In the genomic region with DNA sequence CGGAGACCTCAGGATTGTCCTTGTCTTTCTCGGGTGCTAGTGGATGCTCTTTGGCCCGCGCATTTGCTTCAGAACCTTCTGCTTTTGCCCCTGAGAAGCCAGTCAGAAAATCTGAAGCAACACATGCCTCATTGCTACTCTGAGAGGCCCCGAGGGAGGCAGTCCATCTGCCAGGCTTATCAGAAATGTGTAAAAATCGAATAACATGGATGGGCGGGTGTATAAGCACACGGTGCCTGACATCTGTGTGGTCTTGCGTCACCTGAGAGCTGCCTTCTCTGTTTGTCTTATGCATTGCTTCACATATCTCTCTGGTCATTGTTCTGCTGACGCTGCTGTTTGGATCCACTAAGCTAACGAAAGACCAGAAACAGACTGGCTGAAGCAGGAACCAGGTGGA, we compare ENCODE assay signal across 12 mouse cellular contexts. TPM values are rescaled to one million over a fixed set of nuclear protein-coding genes. Genes with fewer than 3 reads are reported as not detected.
DNase-seq lines count a peak whose midpoint lies in the region; ATAC-seq lines count a peak whose summit lies in the region.
"Had no signal": no experiment of that assay in that cellular context is flagged by ENCODE, and none has a peak within 500 bp of the region (broad histone marks: within the 10 kb centered on the region; RNA-seq: fewer than 3 reads in every experiment).

No protein-coding gene starts in this region.

- H3K4me1 ChIP-seq in embryonic facial prominence, embryonic 14.5 days (ENCODE audit: control insufficient read depth, insufficient read depth, low read length) = no peaks in the 10 kb centered on the region
- H3K4me1 ChIP-seq in embryonic facial prominence, embryonic 10.5 days = no peaks in the 10 kb centered on the region
- no peaks in the 10 kb centered on the region for H3K4me1 ChIP-seq in midbrain, embryonic 13.5 days (replicated peaks)
- H3K4me1 ChIP-seq in midbrain, embryonic 10.5 days = no peaks in the 10 kb centered on the region
- H3K4me1 ChIP-seq in liver, embryonic 16.5 days (ENCODE audit: control insufficient read depth, low read depth, low read length) = peaks cover 16% of the 10 kb centered on the region
- H3K4me1 ChIP-seq: limb, embryonic 12.5 days had no signal

- no peak overlapping the region for H3K4me2 ChIP-seq in embryonic facial prominence, embryonic 14.5 days (ENCODE audit: low read depth, low read length)
- H3K4me2 ChIP-seq in midbrain, embryonic 13.5 days (replicated peaks) = no peak overlapping the region
- peak overlapping the region; percentile 8; the same call in 1 of the 2 replicates for H3K4me2 ChIP-seq in liver, embryonic 16.5 days (ENCODE audit: low read depth, low read length)
- H3K4me2 ChIP-seq: limb, embryonic 12.5 days had no signal

- DNase-seq in embryonic facial prominence, embryonic 14.5 days (ENCODE audit: low spot score) = peak; percentile 24
- DNase-seq in embryonic facial prominence, embryonic 10.5 days (ENCODE audit: low spot score) = no peak
- DNase-seq in midbrain, embryonic 10.5 days (ENCODE audit: low spot score) = no peak
- peak; percentile 56 for DNase-seq in yolk sac, embryonic 10.5 days (ENCODE audit: low spot score)
- no peak for DNase-seq in thymus, postnatal 14 days
- DNase-seq: adrenal gland, postnatal 36 days; heart, postnatal 36 days had no signal

- no peak overlapping the region for H3K4me3 ChIP-seq in embryonic facial prominence, embryonic 14.5 days (ENCODE audit: low read depth, low read length)
- no peak overlapping the region for H3K4me3 ChIP-seq in embryonic facial prominence, embryonic 10.5 days
- H3K4me3 ChIP-seq in midbrain, embryonic 13.5 days (replicated peaks) = no peak overlapping the region
- no peak overlapping the region for H3K4me3 ChIP-seq in midbrain, embryonic 10.5 days
- no peak overlapping the region for H3K4me3 ChIP-seq in liver, embryonic 16.5 days (ENCODE audit: low read depth, low read length)
- H3K4me3 ChIP-seq: erythroblast, embryonic 14.5 days; limb, embryonic 12.5 days had no signal

- no peaks in the 10 kb centered on the region for H3K9me3 ChIP-seq in embryonic facial prominence, embryonic 14.5 days (ENCODE audit: control insufficient read depth, low read length)
- no peaks in the 10 kb centered on the region for H3K9me3 ChIP-seq in embryonic facial prominence, embryonic 10.5 days
- H3K9me3 ChIP-seq in midbrain, embryonic 13.5 days = no peaks in the 10 kb centered on the region
- no peaks in the 10 kb centered on the region for H3K9me3 ChIP-seq in midbrain, embryonic 10.5 days (replicated peaks)
- H3K9me3 ChIP-seq in liver, embryonic 16.5 days (replicated peaks; ENCODE audit: control insufficient read depth, low read length) = no peaks in the 10 kb centered on the region
- H3K9me3 ChIP-seq: limb, embryonic 12.5 days had no signal

- 75% methylated on average over 11 of the region's 11 CpGs for WGBS in embryonic facial prominence, embryonic 14.5 days
- WGBS in embryonic facial prominence, embryonic 10.5 days = 86% methylated on average over 11 of the region's 11 CpGs
- 79% methylated on average over 11 of the region's 11 CpGs for WGBS in midbrain, embryonic 13.5 days
- WGBS in midbrain, embryonic 10.5 days = 92% methylated on average over 11 of the region's 11 CpGs
- 47% methylated on average over 11 of the region's 11 CpGs for WGBS in liver, embryonic 16.5 days (ENCODE audit: insufficient replicate concordance)

- no peaks in the 10 kb centered on the region for H3K36me3 ChIP-seq in embryonic facial prominence, embryonic 14.5 days (ENCODE audit: control insufficient read depth, insufficient read depth, low read length)
- no peaks in the 10 kb centered on the region for H3K36me3 ChIP-seq in embryonic facial prominence, embryonic 10.5 days (replicated peaks)
- no peaks in the 10 kb centered on the region for H3K36me3 ChIP-seq in midbrain, embryonic 13.5 days
- H3K36me3 ChIP-seq in midbrain, embryonic 10.5 days = no peaks in the 10 kb centered on the region
- no peaks in the 10 kb centered on the region for H3K36me3 ChIP-seq in liver, embryonic 16.5 days (ENCODE audit: control insufficient read depth, insufficient read depth)
- H3K36me3 ChIP-seq: limb, embryonic 12.5 days had no signal

- H3K27me3 ChIP-seq in embryonic facial prominence, embryonic 14.5 days (replicated peaks; ENCODE audit: control insufficient read depth, insufficient read depth, low read length) = no peaks in the 10 kb centered on the region
- no peaks in the 10 kb centered on the region for H3K27me3 ChIP-seq in embryonic facial prominence, embryonic 10.5 days (replicated peaks; ENCODE audit: low read depth, poor library complexity, severe bottlenecking)
- H3K27me3 ChIP-seq in midbrain, embryonic 13.5 days = no peaks in the 10 kb centered on the region
- no peaks in the 10 kb centered on the region for H3K27me3 ChIP-seq in midbrain, embryonic 10.5 days (ENCODE audit: low read depth, poor library complexity, severe bottlenecking)
- no peaks in the 10 kb centered on the region for H3K27me3 ChIP-seq in liver, embryonic 16.5 days (ENCODE audit: control insufficient read depth, insufficient read depth, low read depth, low read length)
- H3K27me3 ChIP-seq: limb, embryonic 12.5 days had no signal

- ATAC-seq in embryonic facial prominence, embryonic 14.5 days (ENCODE audit: low read depth) = 0 out of 2 replicates have a peak, but pooled peaks have one; percentile 22
- ATAC-seq in midbrain, embryonic 13.5 days = 0 out of 2 replicates have a peak, but pooled peaks have one; percentile 9
- ATAC-seq in liver, embryonic 16.5 days (ENCODE audit: low read depth) = peak; percentile 76
- ATAC-seq in activated CD4-positive, CD25-positive, alpha-beta regulatory T cell, adult 4 months = no peak

- no peak overlapping the region for H3K9ac ChIP-seq in embryonic facial prominence, embryonic 14.5 days (ENCODE audit: low read depth, low read length)
- no peak overlapping the region for H3K9ac ChIP-seq in midbrain, embryonic 13.5 days (replicated peaks)
- no peak overlapping the region for H3K9ac ChIP-seq in liver, embryonic 16.5 days (ENCODE audit: low read depth, low read length)
- H3K9ac ChIP-seq: limb, embryonic 12.5 days had no signal

- no peak overlapping the region for H3K27ac ChIP-seq in embryonic facial prominence, embryonic 14.5 days (replicated peaks; ENCODE audit: low read depth, low read length)
- H3K27ac ChIP-seq in embryonic facial prominence, embryonic 10.5 days (replicated peaks) = no peak overlapping the region
- no peak overlapping the region for H3K27ac ChIP-seq in midbrain, embryonic 13.5 days
- H3K27ac ChIP-seq in midbrain, embryonic 10.5 days (replicated peaks) = no peak overlapping the region
- H3K27ac ChIP-seq in liver, embryonic 16.5 days (ENCODE audit: low read length) = peak overlapping the region; percentile 39; the same call in 1 of the 2 replicates
- H3K27ac ChIP-seq: limb, embryonic 12.5 days had no signal

RNA-seq across cellular contexts. Expression of a gene that starts 33.5 kb away (rescaled TPM):
- 8.4 and 13.1 TPM in 2 replicates for polyA plus RNA-seq in embryonic facial prominence, embryonic 14.5 days (2014; fragmentation: Nextera tagmentation; extraction: Ambion mirVana)
- not detected in 2 replicates for polyA plus RNA-seq in embryonic facial prominence, embryonic 10.5 days (2016; fragmentation: Nextera tagmentation; extraction: Ambion mirVana)
- polyA plus RNA-seq in midbrain, embryonic 13.5 days (2015; fragmentation: Nextera tagmentation; extraction: Ambion mirVana) = 0.15 and 0.32 TPM in 2 replicates
- polyA plus RNA-seq in midbrain, embryonic 10.5 days (2016; fragmentation: Nextera tagmentation; extraction: Ambion mirVana) = not detected in 2 replicates
- 0.12 and 0.34 TPM in 2 replicates for polyA plus RNA-seq in liver, embryonic 16.5 days (2015; fragmentation: Nextera tagmentation; extraction: Ambion mirVana)
- not detected for polyA plus RNA-seq in activated CD4-positive, CD25-positive, alpha-beta regulatory T cell, adult 4 months (2017; shearing (Covaris generic))

Comparison
In these comparisons a context has a peak if more than half of its experiments do, and no peak if none do; other contexts are left out.
1. DNase-seq: peak in embryonic facial prominence, embryonic 14.5 days (single experiment) and yolk sac, embryonic 10.5 days (single experiment); none in embryonic facial prominence, embryonic 10.5 days (single experiment), midbrain, embryonic 10.5 days (single experiment) and thymus, postnatal 14 days (single experiment).